Mouse (Mus musculus): ENCODE results near the gene Col1a1. TPM values are rescaled to one million over a fixed set of nuclear protein-coding genes. Genes with fewer than 3 reads are reported as not detected.

Gene Col1a1
- total RNA-seq, 2 experiments from 2014 or later: 5,652 to 6,690 TPM

GRCm38 (mm10) chr11:94994208-94994814, 58.3 kb downstream of the Col1a1 start:
- no peak for DNase-seq (ENCODE audit: low spot score in 2 of 2)

- no peak for DNase-seq (ENCODE audit: low spot score in 2 of 2)
Measured at GRCm38 (mm10) chr11:94994947-94995772, 59.1 kb downstream of the Col1a1 start.

- no peak for DNase-seq (ENCODE audit: low spot score in 2 of 2)
Measured at GRCm38 (mm10) chr11:94996101-94996500, 60.1 kb downstream of the Col1a1 start.

- no peak for DNase-seq (ENCODE audit: low spot score in 2 of 2)
Measured at GRCm38 (mm10) chr11:94996984-94997383, 61.0 kb downstream of the Col1a1 start.

- DNase-seq (ENCODE audit: low spot score in 2 of 2): no peak
Measured at GRCm38 (mm10) chr11:94997596-94997995, 61.6 kb downstream of the Col1a1 start.

- DNase-seq (ENCODE audit: low spot score in 2 of 2): no peak
Measured at GRCm38 (mm10) chr11:94998041-94998531, 62.1 kb downstream of the Col1a1 start.

GRCm38 (mm10) chr11:95000128-95000527, 64.1 kb downstream of the Col1a1 start:
- no peak for DNase-seq (ENCODE audit: low spot score in 2 of 2)

- no peak for DNase-seq (ENCODE audit: low spot score in 2 of 2)
Measured at GRCm38 (mm10) chr11:95000548-95000947, 64.5 kb downstream of the Col1a1 start.

- peak in 1 of 2 experiments; percentile 67 for DNase-seq (ENCODE audit: low spot score in 2 of 2)
Measured at GRCm38 (mm10) chr11:95001058-95001457, 65.0 kb downstream of the Col1a1 start.

GRCm38 (mm10) chr11:95001584-95002347, 65.7 kb downstream of the Col1a1 start:
- no peak for DNase-seq (ENCODE audit: low spot score in 2 of 2)

Other genes starting within 250 kb of the Col1a1 start
- gene Gm11541, start 231.7 kb upstream of the Col1a1 start, total RNA-seq (2021): not detected
- gene Cdc34b, start 194.4 kb upstream of the Col1a1 start, total RNA-seq (2021): 1 to 10 TPM in 1 of 2 experiments, under 1 TPM in 1; 0.98 to 1.3 TPM
- gene Tmem92, start 153.5 kb upstream of the Col1a1 start, total RNA-seq (2021): not detected
- not detected for gene Hils1, start 31.4 kb downstream of the Col1a1 start, total RNA-seq (2021)
- gene Sgca, start 40.1 kb downstream of the Col1a1 start, total RNA-seq (2021): 100 to 1,000 TPM; 169 to 222 TPM
- gene Ppp1r9b, start 54.8 kb downstream of the Col1a1 start, total RNA-seq (2021): 10 to 100 TPM; 64.9 to 69.2 TPM
- 10 to 100 TPM; 10.8 to 11.4 TPM for gene Samd14, start 73.7 kb downstream of the Col1a1 start, total RNA-seq (2021)
- gene Pdk2, start 105.1 kb downstream of the Col1a1 start, total RNA-seq (2021): 100 to 1,000 TPM; 254 to 274 TPM
- gene Itga3, start 140.6 kb downstream of the Col1a1 start, total RNA-seq (2021): 1 to 10 TPM; 4.8 to 5.5 TPM
- under 1 TPM; 0.34 to 0.60 TPM for gene Dlx3, start 183.9 kb downstream of the Col1a1 start, total RNA-seq (2021)
- gene Dlx4, start 210.0 kb downstream of the Col1a1 start, total RNA-seq (2021): not detected